Mouse (Mus musculus) stomach, postnatal 0 days (tissue): Measurements from ENCODE around the gene Atrx.

Experiments used
- CTCF ChIP-seq: IDR thresholded peaks from 2 replicates; pipeline ENCODE4 v1.5.1; 2016; ENCODE audit warnings: antibody characterized with exemption, low read depth, mild to moderate bottlenecking, moderate library complexity
- EP300 ChIP-seq: optimal IDR thresholded peaks from 2 replicates; pipeline ENCODE3; 2016; ENCODE audit warnings: antibody characterized with exemption

- TF ChIP-seq EP300: no peak
- peak; percentile 53 for TF ChIP-seq CTCF
These were observed 166.2 kb downstream of the Atrx start for GRCm38 (mm10) chrX:105762847-105763527.
